Mouse (Mus musculus): ENCODE results near the gene Col6a6.

Gene Col6a6

DNA sequence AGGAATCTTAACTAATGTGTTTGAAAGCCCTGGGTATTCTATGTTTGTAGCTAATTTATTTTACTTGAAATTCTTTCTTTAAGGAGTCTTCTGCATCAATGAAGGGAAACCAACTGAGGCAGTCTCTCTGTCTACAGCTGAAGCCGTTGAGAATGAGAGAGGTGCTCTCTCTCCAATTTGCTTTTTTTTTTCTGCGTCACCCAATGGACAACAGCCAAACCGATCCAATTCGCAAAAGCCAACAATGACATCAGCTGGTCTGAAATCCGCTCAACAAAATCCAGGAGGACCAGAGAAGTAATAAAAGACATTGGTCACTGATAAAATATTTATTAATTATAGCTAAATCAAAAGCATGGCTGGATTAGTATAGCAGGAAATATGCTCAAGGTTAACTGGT is 26.5 kb downstream of the Col6a6 start:
- no peak for DNase-seq (ENCODE audit: extremely low spot score)

DNA sequence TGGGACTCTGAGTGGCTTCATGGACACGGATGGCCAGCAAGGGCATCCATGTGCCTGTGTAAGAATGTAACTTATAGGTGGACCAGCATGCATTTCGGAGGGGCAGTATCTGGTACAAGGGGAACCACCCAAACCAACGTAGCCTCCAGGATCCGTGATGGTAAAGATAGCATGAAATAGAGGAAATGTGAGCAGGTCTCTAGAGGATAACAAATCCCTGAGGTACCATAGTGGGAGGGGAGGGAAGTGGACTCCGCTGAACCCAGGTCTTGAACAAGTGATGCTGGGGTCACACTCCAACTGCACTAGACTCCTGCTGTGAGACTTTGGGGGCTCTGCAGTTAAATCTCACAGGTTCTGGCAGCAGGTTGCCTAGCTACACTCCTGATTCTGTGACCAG is 27.7 kb downstream of the Col6a6 start:
- no peak for DNase-seq (ENCODE audit: extremely low spot score)

DNA sequence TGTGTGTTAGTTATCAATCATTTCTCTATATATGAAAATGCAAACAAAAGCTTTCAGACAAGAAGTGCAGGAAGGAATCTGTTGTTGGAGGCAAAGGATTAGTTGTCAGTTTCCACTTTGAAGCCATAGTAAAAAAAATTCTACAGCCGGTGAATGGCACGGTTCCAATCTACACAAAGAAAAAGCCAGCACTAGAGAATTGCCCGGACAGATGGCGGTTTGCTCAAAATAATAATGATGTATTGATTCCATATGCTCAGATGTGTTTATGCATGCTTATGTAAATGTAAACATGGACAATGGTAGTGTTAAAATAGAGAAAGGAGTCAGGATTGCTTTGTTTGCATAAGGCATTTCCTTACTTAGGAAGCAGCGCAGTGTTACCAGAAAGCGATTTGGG is 31.8 kb downstream of the Col6a6 start:
- no peak for DNase-seq (ENCODE audit: extremely low spot score)

DNA sequence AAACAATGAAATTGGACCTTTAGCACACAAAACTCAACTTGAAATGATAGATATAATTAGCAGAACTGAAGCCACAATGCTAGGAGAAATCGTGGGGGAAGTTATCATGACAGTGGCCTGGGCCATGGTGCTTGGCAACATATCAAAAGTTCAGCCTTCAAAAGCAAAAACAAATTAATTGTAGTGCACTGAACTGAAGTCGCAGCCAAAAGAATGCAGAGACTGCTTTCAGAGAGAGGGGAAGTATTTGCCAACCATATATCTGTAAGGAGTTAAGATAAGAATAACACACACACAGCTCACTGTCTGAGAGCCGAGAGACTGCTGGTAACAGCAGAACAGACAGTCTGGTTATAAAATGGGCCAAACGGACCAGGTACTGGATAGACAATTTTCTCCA is 33.0 kb downstream of the Col6a6 start:
- no peak for DNase-seq (ENCODE audit: extremely low spot score)

DNA sequence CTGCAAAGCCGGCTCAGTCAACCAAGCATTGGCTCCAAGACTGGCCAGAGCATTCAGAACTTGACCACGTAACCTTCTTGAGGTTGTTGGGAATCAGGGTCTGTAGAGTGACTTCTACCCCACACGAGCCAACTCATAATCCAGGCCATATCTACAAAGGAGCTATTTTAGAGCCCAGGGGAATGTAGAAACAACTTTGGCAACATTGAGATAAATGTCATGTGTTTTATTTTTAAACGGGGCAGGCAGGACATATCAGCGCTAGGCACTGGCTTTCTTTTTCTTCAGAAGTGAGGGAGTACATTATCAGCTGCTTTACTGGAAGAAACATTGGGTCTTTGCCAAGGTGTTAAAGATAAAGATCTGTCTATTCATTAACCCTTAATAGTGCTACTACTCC is 36.1 kb downstream of the Col6a6 start:
- DNase-seq (ENCODE audit: extremely low spot score): no peak

DNA sequence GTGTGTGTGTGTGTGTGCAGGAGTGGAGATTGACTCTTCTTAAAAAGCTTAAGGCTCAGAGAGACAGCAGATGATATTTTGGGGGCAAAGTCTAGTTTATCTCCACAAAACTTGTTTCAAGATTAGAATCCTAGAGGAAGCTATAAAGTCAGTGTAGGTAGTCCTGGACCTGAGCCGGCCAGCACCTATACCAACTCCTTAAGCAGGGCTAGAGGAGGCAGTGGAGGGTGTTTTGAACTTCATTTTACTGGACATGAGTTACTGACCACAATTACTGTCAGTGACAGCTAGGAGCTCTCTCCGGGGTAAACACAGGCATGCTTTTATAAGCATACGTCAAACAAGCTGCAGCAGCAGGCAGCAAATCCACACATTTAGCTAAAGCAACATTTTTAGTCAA is 39.8 kb downstream of the Col6a6 start:
- no peak for DNase-seq (ENCODE audit: extremely low spot score)

DNA sequence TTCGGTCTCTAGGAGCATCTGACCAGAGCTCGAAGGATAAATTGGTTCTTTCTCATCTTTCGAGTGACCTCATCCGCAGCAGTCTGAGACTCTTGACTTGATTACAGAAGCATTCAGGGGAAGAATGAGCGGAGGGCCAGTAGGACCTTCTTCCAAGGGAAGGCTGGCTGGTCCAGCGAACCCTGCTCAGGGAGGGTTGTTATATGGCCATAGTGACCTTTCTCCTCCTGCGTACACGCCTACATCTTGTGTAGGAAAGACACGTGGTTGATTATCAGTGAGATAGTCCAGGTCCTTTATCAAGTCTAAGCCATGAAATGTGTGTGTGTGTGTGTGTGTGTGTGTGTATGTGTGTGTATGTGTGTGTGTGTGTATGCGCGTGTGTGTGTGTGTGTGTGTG is 40.2 kb downstream of the Col6a6 start:
- no peak for DNase-seq (ENCODE audit: extremely low spot score)

DNA sequence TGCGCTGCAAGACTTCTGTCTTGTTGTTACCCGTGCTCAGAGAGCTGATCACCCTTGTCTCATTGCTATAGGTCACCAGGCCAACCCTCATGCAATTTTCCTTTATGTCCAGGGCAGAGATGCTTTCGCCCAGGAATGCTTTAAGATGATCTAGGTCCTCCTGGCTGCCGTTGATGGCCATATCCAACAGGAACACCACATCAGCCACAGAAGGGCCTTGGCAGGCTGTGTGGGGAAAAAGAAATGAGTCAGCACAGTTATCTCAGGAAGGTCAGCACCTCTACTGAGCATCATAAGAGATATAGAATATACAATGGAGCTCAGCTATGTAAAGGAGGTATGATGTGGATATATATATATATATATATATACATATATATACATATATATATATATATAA is 43.9 kb downstream of the Col6a6 start:
- no peak for DNase-seq (ENCODE audit: extremely low spot score)

DNA sequence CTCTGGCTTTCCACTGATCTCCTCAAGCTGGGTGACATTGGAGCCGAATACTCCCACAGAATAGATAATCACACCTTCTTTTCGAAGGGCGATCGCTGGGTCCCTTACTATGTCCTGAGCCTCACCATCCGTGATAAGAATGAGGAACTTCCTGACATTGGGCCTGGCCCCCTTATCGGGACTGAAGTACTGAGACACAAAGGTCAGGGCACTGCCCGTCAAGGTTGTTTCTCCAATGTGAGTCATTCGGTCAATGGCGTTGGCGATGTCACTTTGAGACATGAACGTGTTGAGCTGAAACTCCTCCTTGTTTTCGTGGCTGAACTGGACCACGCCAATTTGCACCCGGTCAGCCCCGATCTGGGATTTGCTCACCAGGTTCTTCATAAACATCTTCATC is 47.3 kb downstream of the Col6a6 start:
- DNase-seq (ENCODE audit: extremely low spot score): no peak

DNA sequence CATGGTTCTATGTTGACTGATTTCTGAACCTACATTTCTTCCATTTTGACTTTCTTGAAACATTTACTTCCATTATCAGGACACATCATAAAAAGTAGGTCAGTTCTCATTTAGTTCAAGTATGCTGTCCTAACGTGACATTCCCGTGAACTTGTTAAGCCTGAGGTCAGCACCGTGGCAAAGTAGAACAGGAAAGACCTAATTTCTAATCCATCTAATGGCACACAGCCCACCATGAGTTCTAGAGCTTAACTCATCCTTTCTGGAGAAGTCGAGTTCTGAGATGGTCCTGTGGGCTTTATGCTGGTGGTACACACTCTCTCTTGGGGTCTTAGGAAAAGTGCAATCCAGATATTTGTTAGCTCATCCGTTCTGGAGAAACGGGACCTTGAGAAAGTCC is 49.2 kb downstream of the Col6a6 start:
- DNase-seq (ENCODE audit: extremely low spot score): no peak

DNA sequence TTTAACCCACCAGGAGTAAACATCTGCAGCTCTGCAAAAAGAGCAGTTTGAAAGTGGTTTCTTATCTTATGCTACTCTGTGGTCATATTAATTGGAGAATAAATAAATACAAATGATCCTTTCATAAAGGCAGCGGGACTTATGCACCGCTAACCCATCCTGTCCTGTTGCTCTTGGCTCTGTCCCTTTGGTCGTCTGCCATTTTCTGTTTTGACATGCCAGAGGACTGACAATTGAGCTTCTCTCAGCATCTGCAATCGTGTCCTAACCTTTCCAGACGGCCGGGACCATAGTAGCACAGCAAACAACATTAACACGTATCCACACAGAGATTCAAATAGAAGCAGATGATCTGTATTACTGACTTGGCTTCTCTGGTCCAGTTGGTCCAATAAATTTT is 53.1 kb downstream of the Col6a6 start:
- no peak for DNase-seq (ENCODE audit: extremely low spot score)

DNA sequence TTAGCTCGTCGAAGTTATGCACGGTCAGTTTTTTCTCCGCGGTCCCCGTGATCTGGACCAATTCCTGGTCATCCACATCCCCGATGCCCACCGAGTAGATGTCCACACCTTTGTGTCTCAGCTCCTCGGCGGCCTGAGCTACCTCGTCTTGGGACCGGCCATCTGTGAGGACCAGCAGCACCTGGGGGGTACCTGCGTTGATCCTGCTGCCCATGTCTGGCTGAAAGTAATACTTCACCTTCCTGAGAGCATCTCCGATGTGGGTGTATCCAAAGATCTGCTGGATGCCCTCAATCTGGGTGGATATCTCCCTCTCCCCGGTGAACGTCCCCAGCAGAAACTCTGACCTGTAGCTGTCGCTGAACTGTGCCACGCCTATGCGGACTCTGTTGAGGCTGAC is 53.6 kb downstream of the Col6a6 start:
- DNase-seq (ENCODE audit: extremely low spot score): no peak

DNA sequence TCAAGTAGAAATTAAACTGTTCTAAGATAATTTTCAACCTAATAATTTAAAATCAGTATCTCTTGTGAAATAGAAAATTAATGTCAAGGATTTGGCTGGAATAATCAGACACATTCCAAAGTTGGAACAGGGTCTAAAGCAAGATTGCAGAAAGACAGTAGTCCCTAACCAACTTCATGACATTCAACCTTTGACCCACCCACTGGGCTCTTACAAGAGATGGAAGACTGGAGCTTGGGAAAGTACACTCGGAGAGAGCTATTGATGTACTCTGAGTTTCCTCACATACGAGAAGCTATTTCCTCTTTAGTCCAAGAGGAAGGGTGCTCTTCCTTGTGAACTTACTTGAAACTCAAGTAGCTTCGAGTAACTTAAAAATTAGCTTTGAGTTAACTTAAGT is 56.6 kb downstream of the Col6a6 start:
- DNase-seq (ENCODE audit: extremely low spot score): no peak

DNA sequence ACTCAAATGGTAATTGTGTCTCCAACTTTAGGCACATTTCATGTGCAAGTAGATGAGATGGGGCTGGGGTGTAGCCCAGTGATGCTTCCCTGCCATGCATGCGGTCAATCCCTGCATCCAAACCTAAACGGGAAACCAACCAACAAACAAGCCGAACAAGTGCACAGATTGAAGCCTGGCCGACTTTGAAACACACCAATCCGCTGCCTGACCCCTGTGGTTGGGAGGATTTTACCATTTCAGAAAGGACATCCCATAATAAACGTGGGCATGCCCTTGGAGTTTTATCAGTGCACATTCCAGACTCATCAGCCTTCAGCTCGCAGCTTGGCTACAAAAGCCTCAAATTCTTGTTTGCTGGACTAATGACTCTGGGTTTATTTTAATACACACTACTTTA is 57.3 kb downstream of the Col6a6 start:
- DNase-seq (ENCODE audit: extremely low spot score): no peak

DNA sequence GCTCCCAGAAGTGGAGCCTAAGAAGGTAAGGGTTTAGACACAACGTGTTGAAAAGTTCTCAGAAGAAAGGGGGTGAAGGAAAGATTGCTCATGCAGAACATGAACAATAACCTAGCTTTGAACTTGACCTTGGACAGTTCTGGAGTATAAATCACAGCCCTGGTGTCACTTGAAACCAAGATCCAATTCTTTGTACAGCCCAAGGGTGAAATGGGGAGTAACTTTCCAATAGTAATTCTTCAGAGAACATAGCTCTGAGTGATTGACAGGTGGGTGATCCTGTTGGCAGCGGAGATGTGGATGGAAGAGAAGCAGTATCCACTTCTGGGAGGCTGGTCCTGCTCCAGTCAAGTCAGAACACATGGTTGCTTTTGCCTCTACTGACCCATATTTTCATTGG is 62.1 kb downstream of the Col6a6 start:
- no peak for DNase-seq (ENCODE audit: extremely low spot score)

DNA sequence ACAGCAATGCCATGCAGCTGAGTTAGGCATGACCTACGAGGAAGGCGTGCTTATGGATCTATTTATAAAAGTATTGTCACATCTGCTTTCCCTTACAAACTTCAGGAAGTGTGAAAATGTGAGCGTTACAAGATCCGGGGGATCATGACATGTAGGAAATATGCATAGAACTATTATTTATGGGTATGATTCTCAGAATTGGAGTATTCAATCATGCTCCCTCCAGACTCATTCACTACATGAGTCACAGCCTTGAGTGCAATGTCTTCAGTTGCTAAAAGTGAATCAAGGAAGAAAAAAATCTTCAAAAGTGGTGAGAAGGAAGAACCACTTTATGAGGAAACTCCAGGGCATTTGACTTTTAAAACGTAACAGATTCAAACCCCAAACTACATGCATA is 63.3 kb downstream of the Col6a6 start:
- DNase-seq (ENCODE audit: extremely low spot score): no peak

DNA sequence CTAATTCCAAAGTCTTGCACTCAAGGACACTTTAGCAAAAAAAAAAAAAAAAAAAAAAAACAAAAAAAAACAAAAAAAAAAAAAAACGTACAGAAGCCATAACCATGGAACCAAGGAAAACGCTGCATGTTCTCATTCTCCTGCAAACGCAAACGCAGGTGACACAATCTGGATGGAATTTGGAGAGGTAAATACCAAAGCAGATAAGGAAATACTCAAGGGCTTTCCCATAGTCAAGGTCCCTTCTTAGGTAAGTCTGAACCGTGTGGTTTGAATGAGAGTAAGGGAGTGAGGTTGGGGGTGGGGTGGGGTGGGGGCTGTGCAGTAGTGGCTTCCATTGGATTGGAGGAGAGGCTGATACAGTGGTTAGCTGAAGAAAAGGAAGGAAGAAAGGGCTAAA is 63.8 kb downstream of the Col6a6 start:
- no peak for DNase-seq (ENCODE audit: extremely low spot score)

DNA sequence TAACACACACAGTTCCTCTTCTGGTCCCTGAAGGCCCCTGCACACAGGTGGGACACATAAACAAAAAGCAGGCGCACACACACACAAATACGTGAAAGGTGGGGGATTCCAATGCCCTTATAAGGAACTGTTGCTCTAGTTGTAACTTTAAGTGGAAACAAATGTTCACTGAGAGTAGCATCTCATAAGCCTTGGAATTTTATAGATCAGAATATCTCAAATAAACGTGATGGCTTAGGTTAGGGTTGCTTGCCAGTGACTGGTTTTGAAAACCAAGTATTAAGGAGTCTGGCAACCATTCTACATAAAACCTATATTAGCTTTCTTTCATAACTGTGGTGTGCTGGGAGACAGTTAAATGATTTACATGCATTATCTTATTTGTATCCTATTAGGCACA is 64.3 kb downstream of the Col6a6 start:
- DNase-seq (ENCODE audit: extremely low spot score): no peak

DNA sequence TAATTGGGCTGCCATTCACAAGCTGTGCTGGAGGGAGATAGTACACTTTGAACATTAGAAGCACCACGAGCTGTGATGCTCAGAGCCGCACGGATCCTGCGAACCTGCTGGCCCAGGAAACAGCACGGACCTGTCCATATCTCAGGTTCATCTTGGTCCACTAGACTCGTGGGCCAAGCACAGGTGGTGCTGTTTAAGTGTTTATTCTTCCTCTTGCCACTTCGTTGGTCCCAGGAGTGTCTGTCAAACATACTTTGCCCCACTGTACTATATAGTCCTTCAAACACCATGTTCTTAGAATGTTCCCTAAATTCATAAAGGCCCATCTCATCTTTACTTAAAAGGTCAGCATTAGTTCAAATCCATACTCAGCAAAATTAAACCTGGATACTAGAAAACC is 65.7 kb downstream of the Col6a6 start:
- DNase-seq (ENCODE audit: extremely low spot score): no peak

DNA sequence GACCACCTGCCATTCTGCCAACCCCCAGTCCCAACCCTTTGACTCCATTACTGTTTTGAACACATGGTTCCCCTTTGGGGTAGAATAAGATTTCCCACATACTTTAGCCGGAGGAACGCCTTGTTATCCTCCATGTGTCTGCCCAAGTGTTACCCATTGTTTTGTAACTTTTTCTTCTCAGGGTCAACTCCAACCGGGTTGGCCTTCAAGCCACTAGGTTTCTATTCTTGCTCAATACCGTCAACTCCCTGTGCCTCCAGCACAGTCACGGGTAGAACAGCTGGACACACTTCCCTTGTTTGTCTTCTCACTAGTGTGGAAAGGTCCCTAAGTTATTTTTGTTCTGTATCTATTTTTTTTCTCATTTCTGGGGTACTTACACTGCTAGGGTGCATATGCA is 69.1 kb downstream of the Col6a6 start:
- DNase-seq (ENCODE audit: extremely low spot score): no peak

DNA sequence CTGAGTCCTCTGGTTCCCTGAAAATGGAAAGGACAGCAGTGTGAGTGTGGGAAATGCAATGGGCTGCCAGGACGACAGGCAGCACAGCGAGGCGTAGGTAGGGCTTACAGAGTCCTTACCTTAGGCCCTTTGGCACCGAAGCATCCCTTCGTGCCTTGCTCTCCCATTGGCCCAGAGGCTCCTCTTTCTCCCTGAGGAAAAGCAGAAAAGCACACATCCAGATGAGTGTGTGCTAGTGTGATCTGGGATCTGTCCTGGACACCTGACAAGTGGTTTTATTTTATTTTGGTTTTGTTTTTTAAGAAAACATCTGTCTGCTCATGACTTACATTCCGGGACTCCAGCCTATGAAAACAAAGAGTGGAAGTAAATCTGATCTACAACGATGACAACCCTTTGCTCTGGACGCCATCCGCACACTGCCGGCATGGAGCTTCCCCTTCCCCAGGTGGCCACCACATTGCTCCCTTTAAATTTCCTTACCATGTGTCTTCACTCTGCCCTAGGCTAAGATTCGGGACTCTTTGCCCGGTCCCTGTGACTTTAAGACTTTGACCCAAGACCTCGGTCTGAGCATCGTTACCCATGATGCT is 69.7 kb downstream of the Col6a6 start:
- DNase-seq (ENCODE audit: extremely low spot score): no peak

DNA sequence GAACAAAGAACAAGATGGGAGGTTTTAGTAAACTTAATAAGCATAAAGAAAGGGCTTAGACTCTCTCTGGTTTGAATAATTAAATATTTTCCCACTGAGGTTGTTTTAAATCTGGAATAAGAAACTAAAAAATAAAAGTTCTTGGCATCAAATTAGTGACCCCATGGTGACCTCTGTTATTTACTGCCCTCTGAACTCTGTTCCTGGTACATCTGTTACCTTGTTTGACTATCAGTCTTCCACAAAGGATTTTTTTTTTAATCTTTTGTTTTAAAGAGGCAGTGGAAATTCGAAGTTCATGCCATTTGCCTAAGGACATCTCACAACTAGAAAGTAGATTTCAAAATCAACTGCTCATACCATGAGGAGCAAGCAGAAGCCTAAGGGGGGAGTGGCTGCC is 73.7 kb downstream of the Col6a6 start:
- no peak for DNase-seq (ENCODE audit: extremely low spot score)

DNA sequence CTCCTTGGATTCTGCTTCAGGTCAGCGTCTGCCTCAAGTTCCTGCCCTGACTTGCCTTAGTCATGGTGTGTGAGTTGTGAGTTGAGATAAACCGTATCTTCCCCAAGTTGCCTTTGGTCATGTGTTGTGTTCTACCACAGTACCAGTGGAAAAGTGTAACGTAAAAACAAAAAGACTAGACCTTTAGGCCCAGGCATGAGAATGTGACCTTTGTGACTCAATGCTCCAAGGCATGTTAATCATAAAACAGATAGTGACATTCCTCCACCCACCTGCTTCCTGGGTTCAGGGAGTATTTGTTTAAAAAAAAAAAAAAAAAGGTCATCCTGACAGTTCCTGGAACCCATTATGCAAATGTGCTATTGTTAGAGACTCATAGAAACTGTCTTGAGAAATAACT is 82.1 kb downstream of the Col6a6 start:
- no peak for DNase-seq (ENCODE audit: extremely low spot score)

DNA sequence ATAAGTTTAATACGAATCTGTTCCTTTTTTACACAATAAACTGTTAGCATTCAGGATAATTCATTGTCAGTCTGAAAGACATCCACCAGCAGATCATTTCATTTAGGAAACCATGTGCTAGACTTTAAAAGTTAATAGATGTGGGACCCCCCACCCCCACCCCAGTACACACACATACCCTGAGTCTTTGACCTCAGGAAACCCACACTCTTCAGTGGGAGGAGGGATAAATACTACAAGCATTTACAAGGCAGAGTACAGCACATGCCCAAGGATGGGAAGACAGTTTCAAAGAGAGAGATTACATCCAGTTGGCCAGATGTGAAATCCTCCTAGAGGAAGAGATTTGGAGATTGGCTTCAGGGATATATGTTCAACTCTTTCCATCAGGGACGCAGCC is 87.5 kb downstream of the Col6a6 start:
- no peak for DNase-seq (ENCODE audit: extremely low spot score)

DNA sequence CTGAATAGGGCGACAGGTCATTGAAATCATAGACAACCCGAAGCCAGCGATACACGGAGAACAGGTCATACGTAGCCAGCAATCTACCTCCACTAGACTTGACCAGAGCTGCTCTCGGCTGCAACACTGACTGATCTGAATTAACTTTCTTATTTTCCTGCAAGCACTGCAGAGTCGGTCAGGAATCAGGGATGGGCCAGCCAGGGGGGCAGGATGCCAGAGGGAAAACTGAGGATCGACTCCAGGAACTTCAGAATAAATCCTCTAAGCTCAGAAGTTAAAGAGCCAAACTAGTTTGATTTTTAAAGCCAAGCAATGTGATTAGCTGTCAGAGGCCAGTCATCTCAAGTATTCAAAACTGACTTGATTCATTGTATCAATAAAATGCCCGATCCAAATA is 88.5 kb downstream of the Col6a6 start:
- no peak for DNase-seq (ENCODE audit: extremely low spot score)

All from embryo, embryonic 9.5 days (tissue).